Mouse (Mus musculus) lung, postnatal 4 days (tissue): ENCODE results near the gene Perm1.

Experiments used
- DNase-seq, 2 experiments: peaks; one replicate each; pipeline ENCODE4 v3.0.0; 2021

Perm1 gene

DNA sequence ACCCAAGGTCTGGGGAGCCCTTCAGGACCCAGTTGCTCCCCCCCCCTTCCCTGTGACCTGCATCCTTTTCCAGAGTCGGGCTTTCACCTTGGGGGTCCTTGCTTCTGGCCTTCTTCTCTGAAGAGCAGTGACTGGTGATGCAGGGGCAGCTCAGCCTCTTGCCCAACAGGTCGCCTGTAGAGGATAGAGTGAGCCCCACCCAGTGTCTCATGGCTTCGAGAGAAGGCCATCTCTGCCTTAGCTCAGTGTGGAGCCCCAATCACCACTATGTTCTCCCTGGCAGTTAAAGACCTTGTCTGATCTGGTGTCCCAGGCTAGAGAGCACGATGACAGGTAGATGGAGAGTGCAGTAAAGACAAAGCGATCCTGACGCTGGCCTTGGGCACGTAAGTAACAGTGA, 36.5 kb downstream of the Perm1 start:
- no peak for DNase-seq

- DNase-seq = no peak
Measured at GRCm38 (mm10) chr4:156252619-156253018, 37.0 kb downstream of the Perm1 start.

DNA sequence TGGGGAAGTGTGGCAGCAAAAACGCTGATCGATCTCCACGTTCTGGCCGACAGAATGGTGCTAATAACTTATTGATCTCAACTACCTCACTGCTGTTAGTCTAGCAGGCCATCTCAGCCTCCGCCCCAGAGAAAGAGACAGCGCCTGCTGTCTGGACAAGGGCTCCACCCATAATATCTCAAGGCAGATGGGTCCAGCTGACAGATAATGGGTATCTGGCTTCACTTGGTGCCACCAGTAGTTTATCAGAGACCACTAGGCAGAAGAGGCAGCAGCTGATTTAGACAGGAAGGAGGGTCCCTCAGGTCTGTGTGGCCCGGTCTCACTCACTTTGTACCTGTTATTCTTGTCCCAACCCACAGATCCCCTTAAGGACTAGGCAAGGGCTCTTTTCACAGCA, 37.4 kb downstream of the Perm1 start:
- DNase-seq = no peak

- DNase-seq = no peak
Measured at GRCm38 (mm10) chr4:156254361-156255077, 38.9 kb downstream of the Perm1 start.

DNA sequence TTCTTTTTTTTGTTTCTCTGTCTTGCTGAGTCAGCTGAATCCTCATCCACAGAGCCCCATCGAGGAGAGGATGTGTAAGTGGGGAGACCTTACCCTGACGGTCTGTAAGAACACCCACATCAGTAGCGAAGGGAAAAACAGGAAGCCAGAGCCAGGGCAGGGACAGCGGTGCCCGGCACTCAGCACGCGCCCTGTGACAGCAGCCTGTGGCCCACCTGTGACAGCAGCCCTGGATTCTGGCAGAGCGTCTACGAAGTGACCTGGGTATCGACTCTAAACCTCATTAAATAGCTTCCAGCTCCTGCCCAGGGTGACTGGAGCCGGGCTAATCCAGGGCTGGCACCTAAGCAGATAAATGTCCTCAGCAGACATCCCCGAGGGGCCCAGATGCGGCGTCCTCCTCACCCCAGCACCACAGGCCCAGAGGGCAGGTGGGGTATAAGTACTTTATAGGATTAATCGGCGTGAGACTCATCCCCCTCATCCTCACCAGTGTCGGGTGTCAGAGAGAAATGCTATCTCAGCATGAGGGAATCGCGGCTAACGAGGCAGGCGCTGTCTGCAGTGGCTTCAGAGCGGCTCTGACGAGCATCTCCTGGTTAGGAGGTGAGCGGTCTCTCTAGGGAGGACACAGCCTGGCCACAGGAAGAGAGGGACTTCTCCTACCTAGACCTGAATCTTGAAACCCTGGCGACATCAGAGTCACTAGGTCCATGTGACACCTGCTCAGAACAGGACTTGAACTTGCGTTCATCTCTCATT, 39.6 kb downstream of the Perm1 start, which contains the start of gene Samd11:
TSS of gene Samd11 (minus strand) at position 580 of the 762 bp plus-strand sequence.
- DNase-seq = no peak
